18 mouse cellular contexts compared by ENCODE assay signal in genomic region chr1:191774106-191774505, GRCm38 (mm10). TPM values are rescaled to one million over a fixed set of nuclear protein-coding genes. Genes with fewer than 3 reads are reported as not detected.
A peak's percentile ranks its signal among the peaks of the same experiment; 100 is the strongest.
DNase-seq lines count a peak whose midpoint lies in the region; ATAC-seq lines count a peak whose summit lies in the region.
"Had no signal": no experiment of that assay in that cellular context is flagged by ENCODE, and none has a peak within 500 bp of the region (broad histone marks: within the 10 kb centered on the region; RNA-seq: fewer than 3 reads in every experiment).

No protein-coding gene starts in this region.

- H3K9ac ChIP-seq in embryonic facial prominence, embryonic 14.5 days (ENCODE audit: low read depth, low read length) = no peak overlapping the region
- no peak overlapping the region for H3K9ac ChIP-seq in limb, embryonic 11.5 days (ENCODE audit: low read length)
- no peak overlapping the region for H3K9ac ChIP-seq in hindbrain, embryonic 12.5 days
- H3K9ac ChIP-seq: forebrain, postnatal 0 days; kidney, embryonic 15.5 days; limb, embryonic 15.5 days; neural tube, embryonic 13.5 days had no signal

- H3K36me3 ChIP-seq in embryonic facial prominence, embryonic 14.5 days (ENCODE audit: control insufficient read depth, insufficient read depth, low read length) = peaks cover 66% of the 10 kb centered on the region
- H3K36me3 ChIP-seq in embryonic facial prominence, embryonic 10.5 days (replicated peaks) = peaks cover 61% of the 10 kb centered on the region
- H3K36me3 ChIP-seq in limb, embryonic 11.5 days (ENCODE audit: control insufficient read depth, insufficient read depth, low read length) = peaks cover 6% of the 10 kb centered on the region
- H3K36me3 ChIP-seq in limb, embryonic 10.5 days = peaks cover 73% of the 10 kb centered on the region
- peaks cover 50% of the 10 kb centered on the region for H3K36me3 ChIP-seq in hindbrain, embryonic 12.5 days

- H3K27ac ChIP-seq in embryonic facial prominence, embryonic 14.5 days (replicated peaks; ENCODE audit: low read depth, low read length) = no peak overlapping the region
- no peak overlapping the region for H3K27ac ChIP-seq in embryonic facial prominence, embryonic 10.5 days (replicated peaks)
- H3K27ac ChIP-seq in limb, embryonic 11.5 days (replicated peaks; ENCODE audit: low read depth, low read length) = 0 out of 2 replicates have a peak overlapping the region, but pooled peaks have one; percentile 12
- H3K27ac ChIP-seq in limb, embryonic 10.5 days = no peak overlapping the region
- H3K27ac ChIP-seq in hindbrain, embryonic 12.5 days = no peak overlapping the region
- H3K27ac ChIP-seq: gastrocnemius, adult 2 months; kidney, embryonic 15.5 days; limb, embryonic 15.5 days; midbrain, embryonic 10.5 days; neural tube, embryonic 13.5 days had no signal

- no peaks in the 10 kb centered on the region for H3K27me3 ChIP-seq in embryonic facial prominence, embryonic 14.5 days (replicated peaks; ENCODE audit: control insufficient read depth, insufficient read depth, low read length)
- H3K27me3 ChIP-seq in embryonic facial prominence, embryonic 10.5 days (replicated peaks; ENCODE audit: low read depth, poor library complexity, severe bottlenecking) = no peaks in the 10 kb centered on the region
- H3K27me3 ChIP-seq in limb, embryonic 11.5 days (ENCODE audit: control insufficient read depth, insufficient read depth, low read length) = no peaks in the 10 kb centered on the region
- H3K27me3 ChIP-seq in limb, embryonic 10.5 days (ENCODE audit: low read depth, poor library complexity, severe bottlenecking) = no peaks in the 10 kb centered on the region
- H3K27me3 ChIP-seq in hindbrain, embryonic 12.5 days = no peaks in the 10 kb centered on the region
- H3K27me3 ChIP-seq: kidney, embryonic 15.5 days; limb, embryonic 15.5 days; neural tube, embryonic 13.5 days had no signal

- DNase-seq in embryonic facial prominence, embryonic 14.5 days (ENCODE audit: low spot score) = peak; percentile 28
- DNase-seq in embryonic facial prominence, embryonic 10.5 days (ENCODE audit: low spot score) = no peak
- DNase-seq in limb, embryonic 11.5 days (ENCODE audit: low spot score) = no peak
- no peak for DNase-seq in limb, embryonic 10.5 days (ENCODE audit: low spot score)
- peak; percentile 42 for DNase-seq in brain, adult 2 months (ENCODE audit: low read depth, low spot score)
- DNase-seq in cerebellum, postnatal 36 days = peak; percentile 32 to 36
- DNase-seq: forebrain, postnatal 0 days; gastrocnemius, adult 2 months; heart, adult 18-20 months; lung, postnatal 4 days; right cerebral cortex, postnatal 25 days; thymus, postnatal 25 days had no signal

- no peak overlapping the region for H3K4me3 ChIP-seq in embryonic facial prominence, embryonic 14.5 days (ENCODE audit: low read depth, low read length)
- no peak overlapping the region for H3K4me3 ChIP-seq in embryonic facial prominence, embryonic 10.5 days
- no peak overlapping the region for H3K4me3 ChIP-seq in limb, embryonic 11.5 days (ENCODE audit: low read depth, low read length)
- no peak overlapping the region for H3K4me3 ChIP-seq in limb, embryonic 10.5 days
- H3K4me3 ChIP-seq in hindbrain, embryonic 12.5 days = no peak overlapping the region
- H3K4me3 ChIP-seq: gastrocnemius, adult 2 months; kidney, embryonic 15.5 days; limb, embryonic 15.5 days; midbrain, embryonic 10.5 days; neural tube, embryonic 13.5 days had no signal

- WGBS in embryonic facial prominence, embryonic 14.5 days = 64% methylated on average over 5 of the region's 5 CpGs
- 92% methylated on average over 5 of the region's 5 CpGs for WGBS in embryonic facial prominence, embryonic 10.5 days
- WGBS in limb, embryonic 11.5 days = 88% methylated on average over 5 of the region's 5 CpGs
- WGBS in limb, embryonic 10.5 days = 91% methylated on average over 5 of the region's 5 CpGs
- WGBS in hindbrain, embryonic 12.5 days = 89% methylated on average over 5 of the region's 5 CpGs

- ATAC-seq in embryonic facial prominence, embryonic 14.5 days (ENCODE audit: low read depth) = no peak
- no peak for ATAC-seq in limb, embryonic 11.5 days (ENCODE audit: insufficient number of reproducible peaks, low FRiP score, low TSS enrichment, low read depth)
- ATAC-seq in hindbrain, embryonic 12.5 days (ENCODE audit: low FRiP score) = no peak
- ATAC-seq: forebrain, postnatal 0 days; inflammation-experienced regulatory T-cells, adult 6 months had no signal

- no peaks in the 10 kb centered on the region for H3K4me1 ChIP-seq in embryonic facial prominence, embryonic 14.5 days (ENCODE audit: control insufficient read depth, insufficient read depth, low read length)
- H3K4me1 ChIP-seq in embryonic facial prominence, embryonic 10.5 days = no peaks in the 10 kb centered on the region
- H3K4me1 ChIP-seq in limb, embryonic 11.5 days (ENCODE audit: control insufficient read depth, insufficient read depth, low read length) = no peaks in the 10 kb centered on the region
- H3K4me1 ChIP-seq in limb, embryonic 10.5 days = no peaks in the 10 kb centered on the region
- no peaks in the 10 kb centered on the region for H3K4me1 ChIP-seq in hindbrain, embryonic 12.5 days
- H3K4me1 ChIP-seq: kidney, embryonic 15.5 days; limb, embryonic 15.5 days; neural tube, embryonic 13.5 days had no signal

- H3K9me3 ChIP-seq in embryonic facial prominence, embryonic 14.5 days (ENCODE audit: control insufficient read depth, low read length) = no peaks in the 10 kb centered on the region
- no peaks in the 10 kb centered on the region for H3K9me3 ChIP-seq in embryonic facial prominence, embryonic 10.5 days
- no peaks in the 10 kb centered on the region for H3K9me3 ChIP-seq in limb, embryonic 11.5 days (ENCODE audit: control insufficient read depth, low read length)
- H3K9me3 ChIP-seq in limb, embryonic 10.5 days (replicated peaks) = no peaks in the 10 kb centered on the region
- no peaks in the 10 kb centered on the region for H3K9me3 ChIP-seq in hindbrain, embryonic 12.5 days (replicated peaks)
- H3K9me3 ChIP-seq: kidney, embryonic 15.5 days; limb, embryonic 15.5 days; midbrain, embryonic 10.5 days; neural tube, embryonic 13.5 days had no signal

- no peak overlapping the region for H3K4me2 ChIP-seq in embryonic facial prominence, embryonic 14.5 days (ENCODE audit: low read depth, low read length)
- no peak overlapping the region for H3K4me2 ChIP-seq in limb, embryonic 11.5 days (ENCODE audit: low read depth, severe bottlenecking)
- no peak overlapping the region for H3K4me2 ChIP-seq in hindbrain, embryonic 12.5 days (replicated peaks)
- H3K4me2 ChIP-seq: kidney, embryonic 15.5 days; limb, embryonic 15.5 days; neural tube, embryonic 13.5 days had no signal

RNA-seq across cellular contexts. Expression of gene Nek2, which starts 47.1 kb away (rescaled TPM):
- 28.1 and 29.0 TPM in 2 replicates for polyA plus RNA-seq in embryonic facial prominence, embryonic 14.5 days (2014; fragmentation: Nextera tagmentation; extraction: Ambion mirVana)
- polyA plus RNA-seq in embryonic facial prominence, embryonic 10.5 days (2016; fragmentation: Nextera tagmentation; extraction: Ambion mirVana) = 60.0 and 62.2 TPM in 2 replicates
- 50.7 and 51.7 TPM in 2 replicates for polyA plus RNA-seq in limb, embryonic 11.5 days (2014; fragmentation: Nextera tagmentation; extraction: Ambion mirVana)
- polyA plus RNA-seq in limb, embryonic 10.5 days (2016; fragmentation: Nextera tagmentation; extraction: Ambion mirVana) = 64.7 and 68.0 TPM in 2 replicates
- 26.0 and 29.8 TPM in 2 replicates for polyA plus RNA-seq in hindbrain, embryonic 12.5 days (2016; fragmentation: Nextera tagmentation; extraction: Ambion mirVana)

RNA-seq across cellular contexts. Expression of gene Lpgat1, which starts 56.5 kb away (rescaled TPM):
- polyA plus RNA-seq in embryonic facial prominence, embryonic 14.5 days (2014; fragmentation: Nextera tagmentation; extraction: Ambion mirVana) = 33.3 and 35.8 TPM in 2 replicates
- polyA plus RNA-seq in embryonic facial prominence, embryonic 10.5 days (2016; fragmentation: Nextera tagmentation; extraction: Ambion mirVana) = 24.0 and 24.4 TPM in 2 replicates
- 44.1 and 45.7 TPM in 2 replicates for polyA plus RNA-seq in limb, embryonic 11.5 days (2014; fragmentation: Nextera tagmentation; extraction: Ambion mirVana)
- polyA plus RNA-seq in limb, embryonic 10.5 days (2016; fragmentation: Nextera tagmentation; extraction: Ambion mirVana) = 28.2 and 29.4 TPM in 2 replicates
- polyA plus RNA-seq in hindbrain, embryonic 12.5 days (2016; fragmentation: Nextera tagmentation; extraction: Ambion mirVana) = 44.4 and 47.8 TPM in 2 replicates

Comparison
In these comparisons a context has a peak if more than half of its experiments do, and no peak if none do; other contexts are left out.
1. DNase-seq: peak in embryonic facial prominence, embryonic 14.5 days (single experiment), brain, adult 2 months (single experiment) and cerebellum, postnatal 36 days (2 of 2); none in embryonic facial prominence, embryonic 10.5 days (single experiment), limb, embryonic 11.5 days (single experiment) and limb, embryonic 10.5 days (single experiment).